Mouse (Mus musculus): ENCODE results near the gene Dennd2c. TPM values are rescaled to one million over a fixed set of nuclear protein-coding genes. Genes with fewer than 3 reads are reported as not detected.

Gene Dennd2c
- polyA plus RNA-seq, 1 experiment from 2014 or later, result 5.6 TPM

DNA sequence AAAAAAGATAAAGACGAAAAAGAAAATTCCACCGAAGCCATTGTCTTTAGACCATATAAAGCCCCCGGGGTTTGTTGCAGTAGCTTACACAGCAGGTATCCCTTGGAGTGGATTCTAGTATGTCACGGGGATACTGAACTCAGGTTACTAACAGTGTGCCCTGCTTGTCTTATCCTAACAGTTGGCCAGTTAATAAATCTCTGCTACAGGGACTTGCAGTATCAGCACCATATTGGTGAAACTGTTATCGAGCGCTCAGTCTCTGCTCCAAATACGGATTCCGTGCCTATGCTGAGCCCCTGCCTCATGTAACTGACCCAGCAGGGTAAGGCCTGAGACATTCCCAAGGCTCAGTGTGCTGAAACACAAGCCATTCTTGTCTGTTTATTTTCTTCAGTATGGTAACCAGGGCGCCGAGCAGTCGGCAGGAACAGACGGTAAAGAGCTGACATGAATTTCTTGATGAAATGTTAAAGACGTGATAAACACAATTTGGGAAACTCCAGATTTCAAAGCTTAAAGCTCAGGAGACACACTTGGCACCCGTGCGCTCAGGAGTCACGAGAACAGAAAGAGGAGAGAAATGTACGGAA lies 20.4 kb upstream of the Dennd2c start:
- H3K27ac ChIP-seq (replicated peaks), result no peak overlapping the region
- H3K4me1 ChIP-seq (replicated peaks; ENCODE audit: control insufficient read depth, insufficient read depth), result no peaks in the 10 kb centered on the region
- H3K9ac ChIP-seq (ENCODE audit: low read length), result no peak overlapping the region
- DNase-seq (ENCODE audit: low spot score), result no peak
- no peak overlapping the region for H3K4me2 ChIP-seq (replicated peaks; ENCODE audit: low read depth)
- TF ChIP-seq CTCF (IDR thresholded peaks at IDR 0.05; ENCODE audit: low read depth), result no peak
- no peak for TF ChIP-seq EP300 (optimal IDR thresholded peaks at IDR 0.05)
- no peak for ATAC-seq (ENCODE audit: low FRiP score, low TSS enrichment)
- no peaks in the 10 kb centered on the region for H3K9me3 ChIP-seq (ENCODE audit: control insufficient read depth, low read length)
- no peak overlapping the region for H3K4me3 ChIP-seq (ENCODE audit: low read depth, low read length)
- H3K27me3 ChIP-seq (ENCODE audit: control insufficient read depth, insufficient read depth, low read length), result no peaks in the 10 kb centered on the region
- no peaks in the 10 kb centered on the region for H3K36me3 ChIP-seq (ENCODE audit: control insufficient read depth, insufficient read depth, low read length)
- WGBS, result 81% methylated on average over 17 of the region's 17 CpGs

DNA sequence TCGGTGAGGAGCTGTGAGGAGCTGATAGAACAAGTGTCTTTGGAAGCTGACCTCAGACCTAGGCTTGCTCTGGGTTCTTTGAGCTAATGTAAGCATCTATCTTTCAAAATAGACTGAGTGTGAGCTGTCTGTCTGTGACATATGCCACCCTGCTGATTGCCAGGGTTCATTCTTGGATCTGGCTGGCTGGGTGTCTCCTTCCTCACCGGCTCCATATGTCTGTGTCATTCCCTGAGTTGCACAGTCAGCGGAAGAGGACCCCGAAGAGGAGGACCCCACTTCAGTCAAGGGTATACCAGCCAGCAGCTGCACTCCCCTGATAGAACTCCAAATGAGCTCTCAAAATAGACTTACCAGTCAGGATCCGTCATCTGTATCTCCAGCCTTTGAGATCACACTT lies 19.6 kb upstream of the Dennd2c start:
- DNase-seq (ENCODE audit: low spot score), result no peak
- no peak overlapping the region for H3K27ac ChIP-seq (replicated peaks)
- H3K36me3 ChIP-seq (ENCODE audit: control insufficient read depth, insufficient read depth, low read length), result no peaks in the 10 kb centered on the region
- H3K9me3 ChIP-seq (ENCODE audit: control insufficient read depth, low read length), result no peaks in the 10 kb centered on the region
- WGBS, result 86% methylated on average over 5 of the region's 5 CpGs
- ATAC-seq (ENCODE audit: low FRiP score, low TSS enrichment), result no peak
- H3K4me1 ChIP-seq (replicated peaks; ENCODE audit: control insufficient read depth, insufficient read depth), result no peaks in the 10 kb centered on the region
- H3K4me3 ChIP-seq (ENCODE audit: low read depth, low read length), result no peak overlapping the region
- no peaks in the 10 kb centered on the region for H3K27me3 ChIP-seq (ENCODE audit: control insufficient read depth, insufficient read depth, low read length)
- no peak for TF ChIP-seq CTCF (IDR thresholded peaks at IDR 0.05; ENCODE audit: low read depth)
- no peak for TF ChIP-seq EP300 (optimal IDR thresholded peaks at IDR 0.05)
- H3K9ac ChIP-seq (ENCODE audit: low read length), result no peak overlapping the region
- no peak overlapping the region for H3K4me2 ChIP-seq (replicated peaks; ENCODE audit: low read depth)

DNA sequence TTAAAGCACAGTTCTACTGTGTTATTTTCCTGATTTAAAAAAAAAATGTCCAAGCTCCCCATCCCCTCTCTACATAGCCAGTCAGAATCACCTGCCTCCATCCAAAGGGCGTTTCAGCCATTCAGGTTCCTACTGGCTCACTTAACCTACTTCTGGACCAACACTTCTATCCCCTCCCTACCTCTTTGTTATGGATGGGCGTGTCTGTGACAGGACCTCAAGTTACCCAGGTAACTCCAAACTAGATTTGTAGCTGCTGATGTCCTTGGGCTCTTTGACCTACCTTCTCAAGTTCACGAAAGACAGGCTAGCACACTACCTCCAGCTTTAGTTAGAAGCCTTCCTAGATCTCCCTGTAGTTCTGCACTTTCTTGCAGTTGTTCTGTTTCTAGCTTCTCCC lies 16.4 kb upstream of the Dennd2c start:
- Histone ChIP-seq H3K4me2 (replicated peaks; ENCODE audit: low read depth) (no peak overlapping the region), H3K27me3 (ENCODE audit: control insufficient read depth, insufficient read depth, low read length) (no peaks in the 10 kb centered on the region), H3K9ac (ENCODE audit: low read length) (no peak overlapping the region), H3K4me3 (ENCODE audit: low read depth, low read length) (no peak overlapping the region), H3K9me3 (ENCODE audit: control insufficient read depth, low read length) (no peaks in the 10 kb centered on the region), H3K27ac (replicated peaks) (no peak overlapping the region), H3K36me3 (ENCODE audit: control insufficient read depth, insufficient read depth, low read length) (no peaks in the 10 kb centered on the region), H3K4me1 (replicated peaks; ENCODE audit: control insufficient read depth, insufficient read depth) (no peaks in the 10 kb centered on the region)
- no peak for ATAC-seq (ENCODE audit: low FRiP score, low TSS enrichment)
- DNase-seq (ENCODE audit: low spot score), result no peak
- TF ChIP-seq EP300 (optimal IDR thresholded peaks at IDR 0.05) (no peak), CTCF (IDR thresholded peaks at IDR 0.05; ENCODE audit: low read depth) (no peak)
- 80% methylated on average over 3 of the region's 3 CpGs for WGBS

- no peak for DNase-seq (ENCODE audit: low spot score)
- ATAC-seq (ENCODE audit: low FRiP score, low TSS enrichment), result no peak
- Histone ChIP-seq H3K9me3 (ENCODE audit: control insufficient read depth, low read length) (no peaks in the 10 kb centered on the region), H3K4me2 (replicated peaks; ENCODE audit: low read depth) (no peak overlapping the region), H3K4me3 (ENCODE audit: low read depth, low read length) (no peak overlapping the region), H3K9ac (ENCODE audit: low read length) (no peak overlapping the region), H3K4me1 (replicated peaks; ENCODE audit: control insufficient read depth, insufficient read depth) (no peaks in the 10 kb centered on the region), H3K27ac (replicated peaks) (no peak overlapping the region), H3K27me3 (ENCODE audit: control insufficient read depth, insufficient read depth, low read length) (no peaks in the 10 kb centered on the region), H3K36me3 (ENCODE audit: control insufficient read depth, insufficient read depth, low read length) (no peaks in the 10 kb centered on the region)
- no peak for TF ChIP-seq EP300 (optimal IDR thresholded peaks at IDR 0.05)
- no peak for TF ChIP-seq CTCF (IDR thresholded peaks at IDR 0.05; ENCODE audit: low read depth)
- WGBS, result 100% methylated on average over 2 of the region's 2 CpGs
Observed at GRCm38 (mm10) chr3:103091753-103092152, 10.7 kb upstream of the Dennd2c start.

GRCm38 (mm10) chr3:103098662-103099061 lies 3.7 kb upstream of the Dennd2c start:
- H3K4me3 ChIP-seq (ENCODE audit: low read depth, low read length), result no peak overlapping the region
- H3K27me3 ChIP-seq (ENCODE audit: control insufficient read depth, insufficient read depth, low read length), result no peaks in the 10 kb centered on the region
- H3K36me3 ChIP-seq (ENCODE audit: control insufficient read depth, insufficient read depth, low read length), result no peaks in the 10 kb centered on the region
- whole genome bisulfite sequencing, result 73% methylated on average over 23 of the region's 23 CpGs
- H3K4me1 ChIP-seq (replicated peaks; ENCODE audit: control insufficient read depth, insufficient read depth), result no peaks in the 10 kb centered on the region
- TF ChIP-seq EP300 (optimal IDR thresholded peaks at IDR 0.05), result no peak
- TF ChIP-seq CTCF (IDR thresholded peaks at IDR 0.05; ENCODE audit: low read depth), result no peak
- H3K4me2 ChIP-seq (replicated peaks; ENCODE audit: low read depth), result no peak overlapping the region
- no peak overlapping the region for H3K27ac ChIP-seq (replicated peaks)
- no peak overlapping the region for H3K9ac ChIP-seq (ENCODE audit: low read length)
- no peak for DNase-seq (ENCODE audit: low spot score)
- H3K9me3 ChIP-seq (ENCODE audit: control insufficient read depth, low read length), result no peaks in the 10 kb centered on the region
- ATAC-seq (ENCODE audit: low FRiP score, low TSS enrichment), result no peak

DNA sequence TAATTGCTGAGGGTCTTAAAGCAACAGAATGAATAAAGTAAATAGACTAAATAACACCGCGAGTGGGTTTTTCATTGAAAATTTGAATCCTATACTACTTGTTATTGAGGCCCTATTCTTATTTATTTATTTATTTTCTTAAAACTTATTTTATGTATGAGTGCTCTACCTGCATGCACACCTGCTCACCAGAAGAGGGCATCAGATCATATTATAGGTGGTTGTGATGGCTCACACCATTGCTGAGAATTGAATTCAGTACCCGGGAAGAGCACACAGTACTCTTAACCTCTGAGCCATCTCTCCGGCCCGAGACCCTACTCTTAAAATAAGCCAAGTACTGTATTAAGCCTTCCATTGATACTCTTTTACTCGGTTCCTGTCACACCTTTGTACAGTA lies 2.7 kb upstream of the Dennd2c start:
- no peaks in the 10 kb centered on the region for H3K27me3 ChIP-seq (ENCODE audit: control insufficient read depth, insufficient read depth, low read length)
- no peaks in the 10 kb centered on the region for H3K36me3 ChIP-seq (ENCODE audit: control insufficient read depth, insufficient read depth, low read length)
- no peak overlapping the region for H3K9ac ChIP-seq (ENCODE audit: low read length)
- no peak for TF ChIP-seq EP300 (optimal IDR thresholded peaks at IDR 0.05)
- peak; percentile 62 for TF ChIP-seq CTCF (IDR thresholded peaks at IDR 0.05; ENCODE audit: low read depth)
- no peaks in the 10 kb centered on the region for H3K4me1 ChIP-seq (replicated peaks; ENCODE audit: control insufficient read depth, insufficient read depth)
- DNase-seq (ENCODE audit: low spot score) (no peak), ATAC-seq (ENCODE audit: low FRiP score, low TSS enrichment) (no peak)
- no peak overlapping the region for H3K4me2 ChIP-seq (replicated peaks; ENCODE audit: low read depth)
- H3K27ac ChIP-seq (replicated peaks), result no peak overlapping the region
- no peak overlapping the region for H3K4me3 ChIP-seq (ENCODE audit: low read depth, low read length)
- H3K9me3 ChIP-seq (ENCODE audit: control insufficient read depth, low read length), result no peaks in the 10 kb centered on the region
- 84% methylated on average over 6 of the region's 6 CpGs for WGBS

All from stomach, postnatal 0 days (tissue).